Mouse (Mus musculus) E14TG2a.4 (cell line): Measurements from ENCODE around the gene Spata48.

Experiments
- CTCF ChIP-seq: conservative IDR thresholded peaks from 2 replicates; pipeline ENCODE4 v1.5.1; 2014; ENCODE audit warnings: low read length
- POU5F1 ChIP-seq: IDR thresholded peaks from 2 replicates; pipeline ENCODE4 v1.6.1; 2014; ENCODE audit warnings: low read length, borderline replicate concordance

GRCm38 (mm10) chr11:11509413-11509812 is 47.5 kb downstream of the Spata48 start:
- TF ChIP-seq CTCF (no peak), POU5F1 (no peak)
